Mouse (Mus musculus) heart, adult 18-20 months (tissue): ENCODE measurements at regions not wholly inside any gene's neighbourhood (a gene's known extent, or its start where the extent isn't known, plus 50 kb on each side); places are given as distances from the start of the nearest gene placed in this dataset.

Experiments
- DNase-seq, 2 experiments: peaks; one replicate each; pipeline ENCODE4 v3.0.0; 2021 to 2022; ENCODE audit warnings: mixed read lengths in 1 of 2

DNA sequence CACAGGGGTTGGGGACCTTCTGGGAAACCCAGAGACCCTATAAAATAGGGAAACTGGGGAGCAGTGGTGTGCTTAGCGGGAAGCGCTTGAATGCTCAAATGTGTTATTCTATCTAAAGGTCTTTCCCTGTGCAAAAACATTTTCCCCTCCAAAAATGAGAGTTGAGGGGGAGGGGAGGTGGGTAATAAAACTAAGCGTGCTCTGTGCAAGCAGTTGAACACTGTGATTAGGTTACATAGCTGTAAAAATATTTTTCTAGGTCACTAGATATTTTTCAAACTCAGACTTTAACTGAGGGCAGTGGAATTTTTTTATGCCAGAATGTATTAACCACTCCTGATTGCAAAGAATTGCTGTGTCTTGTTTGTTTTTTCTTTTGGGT, 77.0 kb upstream of the Tbl1x start:
- no peak for DNase-seq

DNA sequence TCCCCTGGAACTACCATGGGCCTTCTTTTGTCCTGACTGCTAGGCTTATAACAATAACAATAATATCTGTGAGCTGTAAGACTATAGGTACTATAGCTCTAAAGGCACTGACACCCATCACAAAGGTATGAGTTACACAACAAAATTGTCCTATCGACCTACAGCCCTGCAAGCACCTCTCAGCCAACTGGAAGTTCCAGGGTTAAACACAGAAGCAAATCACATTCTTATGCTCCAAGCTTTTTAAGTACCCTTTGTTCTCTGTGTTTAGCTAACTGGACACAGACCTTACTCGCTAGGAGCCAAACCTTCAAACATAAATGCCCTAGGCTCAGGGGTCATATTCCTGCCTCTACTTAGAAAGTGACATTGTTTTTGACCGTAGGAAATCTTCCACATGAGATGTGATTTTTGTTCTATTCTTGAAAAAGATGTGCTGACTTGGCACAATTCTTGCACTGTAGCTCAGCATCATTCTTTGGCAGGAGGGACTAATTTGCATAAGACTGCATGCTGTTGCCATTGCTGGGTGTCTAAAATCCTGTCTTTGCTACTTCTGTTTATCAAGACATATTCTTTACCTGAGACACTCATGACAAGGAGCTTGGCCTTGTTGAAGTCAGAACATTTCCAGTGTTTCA, 66.8 kb upstream of the Tbl1x start:
- DNase-seq, result no peak

DNA sequence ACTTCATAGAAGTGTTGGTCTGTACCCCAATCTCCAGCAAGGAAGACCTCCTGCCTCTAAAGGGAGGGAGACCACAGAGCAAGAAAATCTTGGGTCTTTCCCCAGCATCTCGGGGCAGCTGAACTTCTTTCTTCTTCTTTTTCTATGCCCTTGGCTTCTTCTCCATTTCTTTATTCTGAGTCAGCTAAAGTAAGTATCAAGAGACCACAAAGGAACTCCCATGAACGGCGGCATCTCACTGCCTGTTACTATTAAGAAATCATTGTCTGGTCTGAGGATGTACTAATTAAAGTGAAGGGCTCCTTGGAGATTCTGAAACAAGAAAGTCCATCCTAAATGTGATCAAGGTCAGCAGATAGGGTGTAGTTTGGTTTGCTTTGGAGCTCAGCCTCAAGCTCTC, 64.1 kb upstream of the Tbl1x start:
- DNase-seq, result no peak

DNA sequence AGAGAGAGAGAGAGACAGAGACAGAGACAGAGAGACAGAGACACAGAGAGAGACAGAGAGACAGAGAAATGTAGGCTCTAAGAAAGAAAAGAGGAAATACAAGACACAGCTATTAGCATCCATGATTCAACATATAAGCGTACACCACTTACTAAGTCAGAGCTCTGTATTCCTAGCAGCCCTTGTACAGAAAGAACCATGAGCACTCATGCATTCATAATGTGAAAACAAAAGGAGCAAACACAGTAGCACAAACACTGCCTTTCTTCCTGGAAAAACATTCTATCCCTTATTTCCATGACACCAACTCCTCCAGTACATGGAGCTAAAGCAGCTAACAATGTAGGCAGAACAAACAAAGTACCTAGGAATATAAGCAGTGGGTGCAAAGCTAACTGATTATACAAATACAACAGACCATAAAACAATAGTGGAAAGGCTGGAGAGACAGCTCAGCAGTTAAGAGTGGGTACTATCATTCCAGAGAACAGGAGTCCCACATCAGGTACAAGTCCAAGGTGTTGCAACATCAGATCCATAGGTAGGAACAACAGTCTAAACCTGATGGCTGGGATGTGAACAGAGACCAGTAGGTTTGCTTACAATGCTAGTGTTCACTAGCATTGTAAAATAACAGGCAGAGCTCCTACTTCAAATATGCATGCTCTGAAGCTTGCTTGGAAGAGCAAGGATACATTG, 58.7 kb upstream of the Tbl1x start:
- no peak for DNase-seq
